Mouse (Mus musculus) liver, adult 2 months (tissue): ENCODE measurements around the gene Syf2.

ENCODE experiments used
- CTCF ChIP-seq: fragments of 200-500 bp; IDR thresholded peaks from 2 replicates; pipeline ENCODE4 v1.5.1; 2011; ENCODE audit warnings: low read depth, low read length, control low read depth
- POLR2A ChIP-seq: fragments of 200-500 bp; IDR thresholded peaks from 2 replicates; pipeline ENCODE4 v1.6.1; 2011; ENCODE audit warnings: low read length, control low read depth; ENCODE audit not compliant: insufficient read depth; ENCODE audit errors: extremely low read depth

DNA sequence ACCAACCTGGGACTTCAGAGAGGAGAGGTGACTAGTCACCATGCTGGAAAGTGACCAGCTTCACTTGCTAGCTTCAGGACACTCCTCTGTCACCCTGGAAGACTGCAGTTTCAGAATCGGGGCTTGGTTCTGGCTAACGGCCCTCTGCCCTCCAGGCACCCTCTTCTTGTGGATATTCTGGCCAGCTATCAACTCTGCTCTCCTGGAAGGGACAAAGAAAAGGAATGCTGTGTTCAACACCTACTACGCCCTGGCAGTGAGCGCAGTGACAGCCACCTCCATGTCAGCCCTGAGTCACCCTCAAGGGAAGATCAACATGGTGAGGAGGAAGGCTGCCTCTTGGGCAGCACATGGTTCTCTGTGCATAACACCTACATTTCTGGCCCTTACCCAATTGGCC is 46.3 kb upstream of the Syf2 start:
- TF ChIP-seq POLR2A, result no peak
- no peak for TF ChIP-seq CTCF
